In the genomic region with DNA sequence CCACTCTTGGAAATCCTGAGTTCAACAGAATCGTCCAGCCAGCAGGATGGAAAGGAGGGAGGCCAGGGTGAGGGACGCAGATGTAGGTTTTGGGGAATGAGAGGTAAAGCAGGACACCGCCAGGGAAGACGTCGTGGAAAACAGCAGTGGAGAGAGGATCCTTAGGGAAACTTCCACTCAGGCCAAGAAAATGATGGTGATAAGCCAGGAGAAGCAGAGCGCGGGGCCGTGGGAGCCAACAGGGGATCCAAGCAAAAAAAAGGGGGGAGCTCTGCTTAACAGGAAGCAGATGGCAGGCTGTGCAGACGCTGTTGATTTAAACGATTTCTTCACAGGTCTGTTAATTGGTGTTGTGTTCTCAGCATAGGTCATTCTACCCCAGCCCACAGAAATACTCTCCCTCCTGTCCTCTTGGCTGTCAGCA, we compare ENCODE assay signal across 7 mouse cellular contexts. TPM values are rescaled to one million over a fixed set of nuclear protein-coding genes. Genes with fewer than 3 reads are reported as not detected.
DNase-seq lines count a peak whose midpoint lies in the region; ATAC-seq lines count a peak whose summit lies in the region.

No protein-coding gene starts in this region.

- peak overlapping the region; percentile 49; the same call in 1 of the 2 replicates for H3K27ac ChIP-seq in lung, embryonic 15.5 days
- H3K27ac ChIP-seq in embryonic facial prominence, embryonic 13.5 days = peak overlapping the region; percentile 58
- H3K27ac ChIP-seq in limb, embryonic 15.5 days = peak overlapping the region; percentile 78

- WGBS in lung, embryonic 15.5 days = 31% methylated on average over 10 of the region's 10 CpGs
- 35% methylated on average over 10 of the region's 10 CpGs for WGBS in embryonic facial prominence, embryonic 13.5 days
- 27% methylated on average over 10 of the region's 10 CpGs for WGBS in limb, embryonic 15.5 days

- H3K9me3 ChIP-seq in lung, embryonic 15.5 days = no peaks in the 10 kb centered on the region
- no peaks in the 10 kb centered on the region for H3K9me3 ChIP-seq in embryonic facial prominence, embryonic 13.5 days
- H3K9me3 ChIP-seq in limb, embryonic 15.5 days = no peaks in the 10 kb centered on the region

- H3K4me2 ChIP-seq in lung, embryonic 15.5 days = no peak overlapping the region
- peak overlapping the region; percentile 15; the same call in 1 of the 2 replicates for H3K4me2 ChIP-seq in embryonic facial prominence, embryonic 13.5 days
- no peak overlapping the region for H3K4me2 ChIP-seq in limb, embryonic 15.5 days

- no peak for ATAC-seq in lung, embryonic 15.5 days (ENCODE audit: borderline replicate concordance, extremely low read depth, low FRiP score, low TSS enrichment)
- no peak for ATAC-seq in embryonic facial prominence, embryonic 13.5 days (ENCODE audit: insufficient number of reproducible peaks, insufficient read depth, low FRiP score, low TSS enrichment, low read depth)
- peak; percentile 74 for ATAC-seq in limb, embryonic 15.5 days (ENCODE audit: insufficient number of reproducible peaks, low FRiP score, low TSS enrichment, low read depth)

- peaks cover 34% of the 10 kb centered on the region for H3K4me1 ChIP-seq in lung, embryonic 15.5 days
- peaks cover 47% of the 10 kb centered on the region for H3K4me1 ChIP-seq in embryonic facial prominence, embryonic 13.5 days
- H3K4me1 ChIP-seq in limb, embryonic 15.5 days = peaks cover 31% of the 10 kb centered on the region

- H3K27me3 ChIP-seq in lung, embryonic 15.5 days = no peaks in the 10 kb centered on the region
- H3K27me3 ChIP-seq in embryonic facial prominence, embryonic 13.5 days = no peaks in the 10 kb centered on the region; the same call in 1 of the 2 replicates
- H3K27me3 ChIP-seq in limb, embryonic 15.5 days = no peaks in the 10 kb centered on the region

- H3K9ac ChIP-seq in lung, embryonic 15.5 days = no peak overlapping the region
- no peak overlapping the region for H3K9ac ChIP-seq in embryonic facial prominence, embryonic 13.5 days
- H3K9ac ChIP-seq in limb, embryonic 15.5 days = no peak overlapping the region

- no peak overlapping the region for H3K4me3 ChIP-seq in lung, embryonic 15.5 days
- H3K4me3 ChIP-seq in embryonic facial prominence, embryonic 13.5 days = no peak overlapping the region
- no peak overlapping the region for H3K4me3 ChIP-seq in limb, embryonic 15.5 days

- H3K36me3 ChIP-seq in lung, embryonic 15.5 days = peaks cover 13% of the 10 kb centered on the region
- peaks cover 19% of the 10 kb centered on the region for H3K36me3 ChIP-seq in embryonic facial prominence, embryonic 13.5 days
- peaks cover 18% of the 10 kb centered on the region for H3K36me3 ChIP-seq in limb, embryonic 15.5 days

- no peak for DNase-seq in lung, postnatal 25 days (ENCODE audit: low spot score)
- peak; percentile 43 for DNase-seq in forelimb bud, embryonic 11.5 days (ENCODE audit: low read depth, low spot score)
- no peak for DNase-seq in adrenal gland, postnatal 10 days
- no peak for DNase-seq in urinary bladder, adult 18-20 months (ENCODE audit: low spot score in 2 of 2)

RNA-seq across cellular contexts. Expression of a gene that starts 5.0 kb away (rescaled TPM):
- polyA plus RNA-seq in lung, embryonic 15.5 days (2015; fragmentation: Nextera tagmentation; extraction: Ambion mirVana) = not detected in 2 replicates
- polyA plus RNA-seq in embryonic facial prominence, embryonic 13.5 days (2015; fragmentation: Nextera tagmentation; extraction: Ambion mirVana) = not detected in 2 replicates
- not detected in 2 replicates for polyA plus RNA-seq in limb, embryonic 15.5 days (2015; fragmentation: Nextera tagmentation; extraction: Ambion mirVana)
- not detected for total RNA-seq in adrenal gland, postnatal 10 days (2021)

RNA-seq across cellular contexts. Expression of a gene that starts 20.2 kb away (rescaled TPM):
- 70.5 and 71.3 TPM in 2 replicates for polyA plus RNA-seq in lung, embryonic 15.5 days (2015; fragmentation: Nextera tagmentation; extraction: Ambion mirVana)
- 68.9 and 69.1 TPM in 2 replicates for polyA plus RNA-seq in embryonic facial prominence, embryonic 13.5 days (2015; fragmentation: Nextera tagmentation; extraction: Ambion mirVana)
- polyA plus RNA-seq in limb, embryonic 15.5 days (2015; fragmentation: Nextera tagmentation; extraction: Ambion mirVana) = 70.1 and 74.3 TPM in 2 replicates
- 10 to 100 TPM; 30.5 to 37.0 TPM for total RNA-seq in adrenal gland, postnatal 10 days (2021)
